Mouse (Mus musculus): ENCODE measurements at regions not wholly inside any gene's neighbourhood (a gene's known extent, or its start where the extent isn't known, plus 50 kb on each side); places are given as distances from the start of the nearest gene placed in this dataset.

- no peak for DNase-seq
These were observed 112.0 kb upstream of the Zmiz1 start for GRCm38 (mm10) chr14:25346813-25347610.

GRCm38 (mm10) chr14:25350282-25350964 is 108.6 kb upstream of the Zmiz1 start:
- DNase-seq = no peak

DNA sequence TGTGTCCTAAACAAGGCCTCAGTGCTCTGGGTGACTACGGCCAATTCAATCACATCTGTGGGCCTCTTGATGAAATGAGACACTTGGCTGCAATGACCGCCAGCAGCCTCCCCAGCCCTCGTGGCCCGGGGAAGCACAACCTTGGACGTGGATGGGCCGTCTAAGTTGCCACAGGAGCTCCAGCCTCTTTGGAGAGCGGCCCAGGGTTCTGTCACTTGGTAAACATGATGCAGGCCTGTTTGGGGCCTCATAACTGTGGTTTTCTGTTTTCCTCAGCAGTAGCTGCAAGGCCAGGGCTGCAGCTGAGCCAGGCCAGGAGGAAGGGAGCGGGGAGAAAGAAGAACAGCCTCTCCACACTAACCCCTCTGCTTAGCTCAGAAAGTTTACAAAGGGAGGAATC is 105.2 kb upstream of the Zmiz1 start:
- DNase-seq = no peak

GRCm38 (mm10) chr14:25354288-25354850 is 104.6 kb upstream of the Zmiz1 start:
- no peak for DNase-seq

DNA sequence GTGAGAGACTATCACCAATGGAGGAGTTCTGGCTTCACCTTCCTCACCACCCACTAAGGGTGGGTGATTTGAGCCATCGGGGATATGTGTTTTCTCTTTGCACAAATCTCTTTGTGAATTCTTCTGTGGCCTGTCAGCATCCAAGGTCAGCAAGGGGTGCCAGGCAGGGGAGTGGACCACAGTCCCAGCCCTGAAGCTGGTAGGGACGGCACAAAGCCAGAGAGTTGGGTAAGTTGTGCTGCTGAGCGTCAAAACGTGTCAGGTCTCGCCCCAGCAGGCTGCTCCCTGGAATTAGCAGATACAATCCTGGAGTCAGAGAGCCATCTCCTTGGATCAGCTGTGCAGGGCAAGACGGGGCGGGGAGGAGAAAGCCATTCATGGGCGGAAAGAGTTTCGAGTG is 101.2 kb upstream of the Zmiz1 start:
- no peak for DNase-seq

- DNase-seq = no peak
These were observed 99.1 kb upstream of the Zmiz1 start for GRCm38 (mm10) chr14:25359824-25360294.

DNA sequence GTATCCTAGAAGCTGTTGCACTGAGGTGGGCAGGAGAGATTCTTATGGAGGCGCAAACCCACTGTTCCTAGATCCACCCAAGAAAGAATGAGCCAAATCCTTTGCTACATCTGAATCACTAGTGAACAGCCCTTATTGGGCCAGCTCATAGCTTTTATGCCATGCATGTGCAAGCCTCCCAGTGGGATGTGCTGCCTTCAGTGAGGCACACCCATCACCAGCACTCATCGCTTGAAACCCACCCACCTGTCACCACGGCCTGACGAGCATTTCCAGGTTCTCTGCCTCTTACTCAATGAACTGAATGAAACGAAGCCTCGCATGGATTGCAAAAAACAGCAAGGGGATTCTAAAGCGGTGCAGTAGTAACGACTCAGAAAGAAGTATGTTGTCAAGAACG is 98.3 kb upstream of the Zmiz1 start:
- DNase-seq = no peak

DNA sequence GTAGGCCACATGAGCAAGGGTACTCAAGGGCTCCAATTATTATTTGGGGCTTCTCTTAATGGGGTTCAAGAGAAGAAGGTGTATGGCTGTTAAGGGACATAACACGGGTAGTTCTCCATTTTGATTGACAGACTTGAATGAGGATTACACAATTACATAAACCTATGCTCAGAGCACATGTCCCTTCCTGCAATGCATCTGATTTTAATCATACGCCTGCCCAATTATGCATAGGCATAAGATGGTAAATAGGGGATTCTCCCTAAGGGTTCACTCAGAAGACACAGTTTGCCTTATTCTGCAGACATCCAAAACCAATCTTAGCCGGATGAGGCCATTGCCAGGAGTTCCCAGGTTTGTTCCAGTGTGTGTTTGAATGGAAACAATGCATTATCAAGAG is 97.9 kb upstream of the Zmiz1 start:
- DNase-seq = no peak

DNA sequence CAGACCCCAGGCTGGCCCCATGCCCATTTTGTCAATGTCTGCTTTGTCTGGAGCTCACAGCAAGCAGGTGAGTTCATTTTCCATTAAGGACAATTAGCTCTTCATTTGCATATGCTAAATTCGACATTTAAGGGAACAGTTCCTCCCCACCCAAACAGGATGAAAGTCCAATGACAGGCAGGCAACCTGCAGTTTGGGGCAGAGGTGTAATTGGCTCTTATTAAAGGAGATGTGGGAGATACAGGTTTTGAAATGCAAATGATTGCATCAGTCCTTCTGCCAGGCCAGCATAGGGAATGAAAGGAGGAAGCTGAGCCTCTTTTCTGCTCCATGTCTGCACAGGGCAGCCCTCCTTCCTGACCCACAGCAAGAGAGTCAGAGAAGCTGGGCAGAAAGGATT is 96.2 kb upstream of the Zmiz1 start:
- DNase-seq = no peak

GRCm38 (mm10) chr14:25365226-25365800 is 93.7 kb upstream of the Zmiz1 start:
- DNase-seq = no peak

- DNase-seq = no peak
These were observed 93.0 kb upstream of the Zmiz1 start for GRCm38 (mm10) chr14:25366009-25366408.

DNA sequence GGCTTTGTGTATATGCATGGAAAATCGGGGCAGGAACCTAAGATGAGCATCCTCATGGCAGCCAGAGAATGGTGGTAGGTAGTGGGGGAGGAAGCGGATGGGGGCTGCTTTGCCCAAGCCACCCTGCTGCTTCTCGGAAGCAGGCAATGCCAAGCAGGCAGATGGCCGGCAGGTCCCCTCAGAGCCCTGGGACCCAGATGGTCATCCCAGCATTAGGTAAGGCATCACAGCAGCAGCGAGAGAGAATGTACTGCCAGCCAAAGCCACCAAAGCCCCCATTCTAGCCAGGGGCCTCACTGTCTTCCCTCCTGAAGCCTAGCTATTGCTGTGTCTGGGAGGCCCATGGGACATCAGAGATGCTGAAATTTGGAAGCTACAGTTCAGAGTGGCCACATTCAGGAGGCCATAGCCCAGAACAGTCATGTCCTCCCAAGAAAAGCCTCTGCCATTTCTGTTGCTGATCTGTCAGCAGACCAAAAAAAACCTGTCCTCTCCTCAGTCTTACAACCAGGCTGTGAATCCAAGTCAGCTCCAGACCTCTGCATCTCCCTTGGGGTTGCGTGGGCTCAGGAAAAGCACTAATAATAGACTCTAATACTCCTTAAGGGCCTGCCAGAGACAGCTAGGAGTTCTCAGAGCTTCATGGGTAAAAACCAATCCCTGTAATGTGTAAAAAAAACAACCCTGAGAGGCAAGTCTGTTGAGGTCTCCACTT is 88.5 kb upstream of the Zmiz1 start:
- DNase-seq = no peak

GRCm38 (mm10) chr14:25371021-25371400 is 88.0 kb upstream of the Zmiz1 start:
- no peak for DNase-seq

DNA sequence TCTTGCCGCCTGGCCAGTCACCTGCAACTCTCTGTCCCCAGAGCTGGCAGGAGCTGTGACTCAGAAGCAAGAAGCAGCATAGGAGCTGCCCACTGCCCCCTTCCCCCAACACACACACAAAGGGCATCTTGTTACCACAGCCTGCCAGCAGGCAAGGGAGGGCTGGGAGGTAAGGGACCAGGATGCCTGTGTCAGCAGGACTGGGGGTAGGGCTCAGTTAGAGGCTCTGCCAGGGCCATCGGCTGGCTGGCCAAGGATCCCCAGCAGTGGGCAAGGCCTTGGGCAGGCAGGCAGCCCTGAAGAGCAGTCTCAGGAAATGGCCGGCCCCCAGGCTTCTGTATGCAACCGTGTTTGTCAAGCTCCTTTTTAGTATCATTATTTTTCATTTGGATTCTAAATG is 87.3 kb upstream of the Zmiz1 start:
- DNase-seq = no peak

GRCm38 (mm10) chr14:25372581-25372980 is 86.4 kb upstream of the Zmiz1 start:
- DNase-seq = no peak

GRCm38 (mm10) chr14:25373167-25373566 is 85.8 kb upstream of the Zmiz1 start:
- DNase-seq = no peak

- no peak for DNase-seq
These were observed 84.0 kb upstream of the Zmiz1 start for GRCm38 (mm10) chr14:25375001-25375400.

GRCm38 (mm10) chr14:25377091-25377490 is 81.9 kb upstream of the Zmiz1 start:
- peak in 1 of 2 experiments; percentile 38 for DNase-seq

DNA sequence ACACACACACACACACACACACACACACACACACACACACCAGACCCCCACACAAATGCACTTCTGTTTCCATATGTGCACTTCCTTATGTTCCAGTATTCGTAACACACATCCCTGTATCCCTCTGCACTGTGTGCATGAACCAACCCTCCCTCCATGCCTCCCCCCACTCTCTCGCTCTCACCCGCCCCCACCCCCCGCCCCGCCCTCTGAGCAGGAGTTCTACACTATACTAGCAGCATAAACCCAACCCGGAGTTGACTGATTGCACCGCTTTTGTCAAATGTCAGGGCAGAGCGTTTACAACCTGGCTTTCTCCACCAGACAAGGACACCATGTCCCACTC is 81.5 kb upstream of the Zmiz1 start:
- DNase-seq = no peak

DNA sequence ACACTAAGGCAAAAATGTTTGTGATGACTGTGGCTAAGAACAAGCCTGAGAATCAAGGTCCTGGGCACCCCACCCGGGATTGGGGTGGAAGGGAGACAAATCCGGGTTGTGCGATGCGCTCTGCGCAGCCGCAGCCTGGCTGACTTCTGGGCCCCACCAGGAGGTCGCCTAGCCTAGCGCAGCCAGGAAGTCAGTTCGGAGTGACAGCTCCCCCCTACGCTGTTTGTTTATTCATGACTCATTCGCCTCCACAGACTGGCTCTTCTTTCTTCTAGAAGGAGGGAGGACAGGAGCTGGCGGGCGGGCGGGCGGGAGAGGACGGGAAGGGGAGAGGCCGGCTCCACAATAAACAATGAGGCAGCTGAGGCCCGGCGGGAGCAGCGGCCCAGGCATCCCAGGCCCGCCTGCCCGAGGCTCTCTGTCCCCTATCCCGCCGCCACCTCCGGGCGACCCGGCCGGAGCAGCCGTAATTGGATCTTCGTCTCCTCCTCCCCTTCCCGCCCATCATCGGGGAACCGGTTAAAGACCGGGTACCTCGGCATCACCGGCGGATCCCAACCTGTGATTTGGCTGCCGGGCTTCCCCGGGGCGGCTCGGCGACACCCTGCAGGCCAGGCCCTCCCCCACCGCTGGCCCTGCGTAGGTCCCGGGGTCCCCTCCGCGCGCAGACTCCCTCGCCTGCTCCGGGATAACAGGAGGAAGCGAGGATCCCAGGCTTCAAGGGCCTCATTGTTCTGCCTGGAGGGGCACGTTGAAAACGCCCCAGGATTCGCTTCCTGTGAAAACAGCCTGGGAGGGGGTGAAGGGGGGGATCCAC is 80.9 kb upstream of the Zmiz1 start:
- peak; percentile 87 to 92 for DNase-seq

GRCm38 (mm10) chr14:25378717-25379224 is 80.2 kb upstream of the Zmiz1 start:
- DNase-seq = peak; percentile 55 to 66

All from thymus, postnatal 36 days (tissue).